Mouse (Mus musculus) midbrain, embryonic 13.5 days (tissue): Measurements from ENCODE around the gene Gm10118. TPM values are rescaled to one million over a fixed set of nuclear protein-coding genes. Genes with fewer than 3 reads are reported as not detected.

Source experiments
- ATAC-seq: fragments of 200-750 bp; cut with Nextera tagmentation; 2 replicates; pipeline ENCODE4 v1.8.0; 2017; ENCODE audit warnings: mild to moderate bottlenecking, moderate TSS enrichment, moderate library complexity
- H3K27ac ChIP-seq: fragments of 300-500 bp; sonication (generic); 2 replicates; pipeline ENCODE4 v1.5.1; 2015; ENCODE audit warnings: inconsistent platforms, mild to moderate bottlenecking, moderate library complexity
- H3K27me3 ChIP-seq: fragments of 300-500 bp; sonication (generic); 2 replicates; pipeline ENCODE4 v1.6.1; 2015; ENCODE audit warnings: mild to moderate bottlenecking, inconsistent platforms
- H3K36me3 ChIP-seq: fragments of 300-500 bp; sonication (generic); 2 replicates; pipeline ENCODE4 v1.6.1; 2015; ENCODE audit warnings: mild to moderate bottlenecking, inconsistent platforms
- H3K4me1 ChIP-seq: fragments of 300-500 bp; sonication (generic); replicated peaks from 2 replicates; pipeline ENCODE4 v1.6.1; 2015; ENCODE audit warnings: inconsistent platforms
- H3K4me2 ChIP-seq: fragments of 300-500 bp; sonication (generic); replicated peaks from 2 replicates; pipeline ENCODE4 v1.6.1; 2015; ENCODE audit warnings: moderate library complexity, mild to moderate bottlenecking, inconsistent platforms
- H3K4me3 ChIP-seq: fragments of 300-500 bp; sonication (generic); replicated peaks from 2 replicates; pipeline ENCODE4 v1.5.1; 2015; ENCODE audit warnings: mild to moderate bottlenecking, inconsistent platforms
- H3K9ac ChIP-seq: fragments of 300-500 bp; sonication (generic); replicated peaks from 2 replicates; pipeline ENCODE4 v1.6.1; 2015; ENCODE audit warnings: mild to moderate bottlenecking, inconsistent platforms
- H3K9me3 ChIP-seq: fragments of 300-500 bp; sonication (generic); 2 replicates; pipeline ENCODE4 v1.6.1; 2016; ENCODE audit warnings: mild to moderate bottlenecking, inconsistent platforms
- WGBS: fragments of 180-500 bp; shearing (Covaris S2); methylation state at CpG from one replicate; pipeline ENCODE4 v1.1.7; 2015; 5-methylcytosine and 5-hydroxymethylcytosine counted together
- polyA plus RNA-seq: library from polyadenylated mRNA; unstranded; fragments of >200 nt; fragmentation: Nextera tagmentation; extraction: Ambion mirVana; gene quantifications from 2 replicates; pipeline ENCODE4 v1.2.1, GENCODE M21; 2015

The Gm10118 gene
- polyA plus RNA-seq: 0.59 and 0.71 TPM in 2 replicates

GRCm38 (mm10) chr10:63927334-63927733, at the start of gene Gm10118:
Gm10118 (minus strand) TSS chr10:63927434.
- Histone ChIP-seq H3K9me3 (no peaks in the 10 kb centered on the region), H3K36me3 (no peaks in the 10 kb centered on the region), H3K4me2 (no peak within 1 kb of the TSS), H3K27ac (no peak within 1 kb of the TSS), H3K4me1 (no peaks in the 10 kb centered on the region), H3K9ac (no peak within 1 kb of the TSS), H3K27me3 (no peaks in the 10 kb centered on the region), H3K4me3 (no peak within 1 kb of the TSS)
- no peak for ATAC-seq

GRCm38 (mm10) chr10:63972300-63972699, 45.1 kb upstream of the Gm10118 start:
- 81% methylated on average over 2 of the region's 2 CpGs for WGBS
- Histone ChIP-seq H3K4me2 (no peak overlapping the region), H3K27me3 (no peaks in the 10 kb centered on the region), H3K4me3 (no peak overlapping the region), H3K4me1 (peaks cover under 1% of the 10 kb centered on the region), H3K27ac (no peak overlapping the region), H3K36me3 (no peaks in the 10 kb centered on the region), H3K9ac (no peak overlapping the region), H3K9me3 (no peaks in the 10 kb centered on the region)
- no peak for ATAC-seq

GRCm38 (mm10) chr10:63954308-63954930, 27.2 kb upstream of the Gm10118 start:
- H3K36me3 ChIP-seq: no peaks in the 10 kb centered on the region
- ATAC-seq: 0 out of 2 replicates have a peak, but pooled peaks have one; percentile 34
- H3K27me3 ChIP-seq: no peaks in the 10 kb centered on the region
- H3K9ac ChIP-seq: no peak overlapping the region
- WGBS: 25% methylated on average over 6 of the region's 7 CpGs
- H3K27ac ChIP-seq: no peak overlapping the region
- no peaks in the 10 kb centered on the region for H3K9me3 ChIP-seq
- no peak overlapping the region for H3K4me2 ChIP-seq
- no peak overlapping the region for H3K4me3 ChIP-seq
- H3K4me1 ChIP-seq: peaks cover 4% of the 10 kb centered on the region; the same call in 1 of the 2 replicates

GRCm38 (mm10) chr10:63951481-63951880, 24.2 kb upstream of the Gm10118 start:
- H3K9ac ChIP-seq: no peak overlapping the region
- H3K27me3 ChIP-seq: no peaks in the 10 kb centered on the region
- no peaks in the 10 kb centered on the region for H3K36me3 ChIP-seq
- H3K4me3 ChIP-seq: no peak overlapping the region
- peaks cover 4% of the 10 kb centered on the region; the same call in 1 of the 2 replicates for H3K4me1 ChIP-seq
- no peaks in the 10 kb centered on the region for H3K9me3 ChIP-seq
- no peak overlapping the region for H3K27ac ChIP-seq
- no peak for ATAC-seq
- H3K4me2 ChIP-seq: no peak overlapping the region
- 95% methylated on average over 1 of the region's 1 CpGs for WGBS

GRCm38 (mm10) chr10:63950867-63951266, 23.6 kb upstream of the Gm10118 start:
- ATAC-seq: no peak
- Histone ChIP-seq H3K4me3 (no peak overlapping the region), H3K4me2 (no peak overlapping the region), H3K9me3 (no peaks in the 10 kb centered on the region), H3K36me3 (no peaks in the 10 kb centered on the region), H3K9ac (no peak overlapping the region), H3K4me1 (peaks cover 4% of the 10 kb centered on the region; the same call in 1 of the 2 replicates), H3K27me3 (no peaks in the 10 kb centered on the region), H3K27ac (no peak overlapping the region)
- WGBS: 76% methylated on average over 8 of the region's 8 CpGs

- Histone ChIP-seq H3K4me3 (no peak overlapping the region), H3K27ac (no peak overlapping the region), H3K4me2 (no peak overlapping the region), H3K36me3 (no peaks in the 10 kb centered on the region), H3K4me1 (no peaks in the 10 kb centered on the region), H3K9me3 (no peaks in the 10 kb centered on the region), H3K27me3 (no peaks in the 10 kb centered on the region), H3K9ac (no peak overlapping the region)
- ATAC-seq: no peak
- 59% methylated on average over 4 of the region's 4 CpGs for WGBS
These were observed 20.0 kb upstream of the Gm10118 start for GRCm38 (mm10) chr10:63947266-63947665.

GRCm38 (mm10) chr10:63945534-63945933, 18.3 kb upstream of the Gm10118 start:
- Histone ChIP-seq H3K36me3 (no peaks in the 10 kb centered on the region), H3K9ac (no peak overlapping the region), H3K27me3 (no peaks in the 10 kb centered on the region), H3K4me3 (no peak overlapping the region), H3K4me1 (no peaks in the 10 kb centered on the region), H3K4me2 (no peak overlapping the region), H3K9me3 (no peaks in the 10 kb centered on the region), H3K27ac (no peak overlapping the region)
- ATAC-seq: no peak
- 78% methylated on average over 3 of the region's 3 CpGs for WGBS

GRCm38 (mm10) chr10:63933946-63934345, 6.7 kb upstream of the Gm10118 start:
- Histone ChIP-seq H3K4me1 (no peaks in the 10 kb centered on the region), H3K9ac (no peak overlapping the region)
- no peak for ATAC-seq

GRCm38 (mm10) chr10:63908878-63909277, 18.4 kb downstream of the Gm10118 start:
- no peaks in the 10 kb centered on the region for H3K36me3 ChIP-seq
- H3K4me3 ChIP-seq: no peak overlapping the region
- no peak overlapping the region for H3K27ac ChIP-seq
- H3K4me2 ChIP-seq: no peak overlapping the region
- H3K4me1 ChIP-seq: no peaks in the 10 kb centered on the region
- no peaks in the 10 kb centered on the region for H3K27me3 ChIP-seq
- no peak overlapping the region for H3K9ac ChIP-seq
- no peaks in the 10 kb centered on the region for H3K9me3 ChIP-seq
- ATAC-seq: no peak

More at GRCm38 (mm10) chr10:63933946-63934345, 6.7 kb upstream of the Gm10118 start:
- no peak overlapping the region for H3K4me3 ChIP-seq
- H3K36me3 ChIP-seq: no peaks in the 10 kb centered on the region
- H3K27ac ChIP-seq: no peak overlapping the region
- H3K9me3 ChIP-seq: no peaks in the 10 kb centered on the region
- 68% methylated on average over 5 of the region's 5 CpGs for WGBS
- no peak overlapping the region for H3K4me2 ChIP-seq
- no peaks in the 10 kb centered on the region for H3K27me3 ChIP-seq

- Histone ChIP-seq H3K4me1 (no peaks in the 10 kb centered on the region), H3K36me3 (no peaks in the 10 kb centered on the region)
- ATAC-seq: no peak
These were observed 27.3 kb downstream of the Gm10118 start for GRCm38 (mm10) chr10:63899891-63900290.

GRCm38 (mm10) chr10:63894612-63895011, 32.6 kb downstream of the Gm10118 start:
- Histone ChIP-seq H3K36me3 (no peaks in the 10 kb centered on the region), H3K27ac (no peak overlapping the region), H3K9me3 (no peaks in the 10 kb centered on the region), H3K4me2 (no peak overlapping the region), H3K4me3 (no peak overlapping the region), H3K27me3 (no peaks in the 10 kb centered on the region), H3K9ac (no peak overlapping the region), H3K4me1 (no peaks in the 10 kb centered on the region)
- WGBS: 90% methylated on average over 5 of the region's 5 CpGs
- ATAC-seq: no peak

More at GRCm38 (mm10) chr10:63899891-63900290, 27.3 kb downstream of the Gm10118 start:
- Histone ChIP-seq H3K4me2 (no peak overlapping the region), H3K27me3 (no peaks in the 10 kb centered on the region), H3K4me3 (no peak overlapping the region), H3K9ac (no peak overlapping the region), H3K9me3 (no peaks in the 10 kb centered on the region), H3K27ac (no peak overlapping the region)

GRCm38 (mm10) chr10:63886449-63887088, 40.7 kb downstream of the Gm10118 start:
- Histone ChIP-seq H3K27me3 (no peaks in the 10 kb centered on the region), H3K9ac (no peak overlapping the region), H3K4me1 (no peaks in the 10 kb centered on the region), H3K4me2 (no peak overlapping the region), H3K4me3 (no peak overlapping the region), H3K9me3 (no peaks in the 10 kb centered on the region), H3K36me3 (no peaks in the 10 kb centered on the region), H3K27ac (no peak overlapping the region)
- ATAC-seq: no peak
- WGBS: 91% methylated on average over 23 of the region's 23 CpGs
